Mouse (Mus musculus) CH12.LX (cell line): ENCODE results near the gene Daxx.
"Not testable (repeated sequence)": the region's sequence is repeated elsewhere in the genome, so short reads cannot be mapped to it uniquely, and the experiment has no call there.

Experiments used
- CTCF ChIP-seq, 2 experiments: IDR thresholded peaks in 1 of 2; conservative IDR thresholded peaks in 1 of 2; 2 replicates each; pipeline ENCODE4 v1.5.1; 2011 to 2012; ENCODE audit warnings: low read depth in 2 of 2, low read length in 2 of 2, improper control_type of control experiment in 1 of 2, inconsistent platforms in 1 of 2, mild to moderate bottlenecking in 1 of 2, moderate library complexity in 1 of 2
- E2F4 ChIP-seq: IDR thresholded peaks from 2 replicates; pipeline ENCODE4 v1.6.1; 2011; ENCODE audit warnings: low read depth, low read length, improper control_type of control experiment; ENCODE audit not compliant: insufficient replicate concordance
- MAX ChIP-seq: IDR thresholded peaks from 2 replicates; pipeline ENCODE4 v1.6.1; 2011; ENCODE audit warnings: low read length, improper control_type of control experiment
- POLR2A ChIP-seq: IDR thresholded peaks from 2 replicates; pipeline ENCODE4 v1.6.1; 2011; ENCODE audit warnings: low read depth, mild to moderate bottlenecking, improper control_type of control experiment, low read length
- ZKSCAN1 ChIP-seq: IDR thresholded peaks from 2 replicates; pipeline ENCODE4 v1.6.1; 2012; ENCODE audit warnings: low read depth, inconsistent platforms, low read length, improper control_type of control experiment, borderline replicate concordance

GRCm38 (mm10) chr17:33884320-33884719, 24.9 kb upstream of the Daxx start:
- not testable (repeated sequence) for TF ChIP-seq CTCF (conservative IDR thresholded peaks at IDR 0.05 in 1 of 2, IDR thresholded peaks at IDR 0.05 in 1 of 2; ENCODE audit: low read depth in 2 of 2, low read length in 2 of 2); E2F4; MAX; ZKSCAN1; POLR2A
